Mouse (Mus musculus) stomach, postnatal 0 days (tissue): ENCODE measurements around the gene Por. TPM values are rescaled to one million over a fixed set of nuclear protein-coding genes. Genes with fewer than 3 reads are reported as not detected.
A peak's percentile ranks its signal among the peaks of the same experiment; 100 is the strongest.

Source experiments
- ATAC-seq: fragments of 200-750 bp; cut with Nextera tagmentation; 2 replicates; pipeline ENCODE4 v1.8.0; 2017; ENCODE audit not compliant: low FRiP score, low TSS enrichment
- DNase-seq: peaks from one replicate; pipeline ENCODE4 v3.0.0-alpha.2; 2016; ENCODE audit warnings: low spot score
- H3K27ac ChIP-seq: fragments of 300-500 bp; sonication (generic); replicated peaks from 2 replicates; pipeline ENCODE4 v1.5.1; 2014; ENCODE audit warnings: mild to moderate bottlenecking, control low read depth
- H3K27me3 ChIP-seq: fragments of 300-500 bp; sonication (generic); 2 replicates; pipeline ENCODE4 v1.6.1; 2014; ENCODE audit warnings: low read length; ENCODE audit not compliant: control insufficient read depth, insufficient read depth
- H3K36me3 ChIP-seq: fragments of 300-500 bp; sonication (generic); 2 replicates; pipeline ENCODE4 v1.6.1; 2014; ENCODE audit warnings: low read length, mixed read lengths; ENCODE audit not compliant: control insufficient read depth, insufficient read depth
- H3K4me1 ChIP-seq: fragments of 300-500 bp; sonication (generic); replicated peaks from 2 replicates; pipeline ENCODE4 v1.6.1; 2014; ENCODE audit warnings: antibody characterized with exemption; ENCODE audit not compliant: control insufficient read depth, insufficient read depth
- H3K4me2 ChIP-seq: fragments of 300-500 bp; sonication (generic); replicated peaks from 2 replicates; pipeline ENCODE4 v1.6.1; 2014; ENCODE audit warnings: low read depth, mild to moderate bottlenecking, control low read depth, moderate library complexity
- H3K4me3 ChIP-seq: fragments of 300-500 bp; sonication (generic); 2 replicates; pipeline ENCODE4 v1.5.1; 2014; ENCODE audit warnings: low read depth, low read length, control low read depth
- H3K9ac ChIP-seq: fragments of 300-500 bp; sonication (generic); 2 replicates; pipeline ENCODE4 v1.6.1; 2014; ENCODE audit warnings: mild to moderate bottlenecking, low read length, control low read depth, mixed read lengths
- H3K9me3 ChIP-seq: fragments of 300-500 bp; sonication (generic); 2 replicates; pipeline ENCODE4 v1.6.1; 2016; ENCODE audit warnings: low read length; ENCODE audit not compliant: control insufficient read depth
- CTCF ChIP-seq: IDR thresholded peaks from 2 replicates; pipeline ENCODE4 v1.5.1; 2016; ENCODE audit warnings: antibody characterized with exemption, low read depth, mild to moderate bottlenecking, moderate library complexity
- EP300 ChIP-seq: optimal IDR thresholded peaks from 2 replicates; pipeline ENCODE3; 2016; ENCODE audit warnings: antibody characterized with exemption
- WGBS: fragments of 180-500 bp; shearing (Covaris S2); extraction: QIAGEN DNeasy Blood & Tissue Kit; methylation state at CpG from one replicate; pipeline ENCODE4 v1.1.7; 2014; 5-methylcytosine and 5-hydroxymethylcytosine counted together
- polyA plus RNA-seq: library from polyadenylated mRNA; unstranded; fragments of >200 nt; fragmentation: Nextera tagmentation; extraction: Ambion mirVana; gene quantifications from 2 replicates; pipeline ENCODE4 v1.2.1, GENCODE M21; 2015

The Por gene
- polyA plus RNA-seq, 1 experiment from 2014 or later = 177 TPM

GRCm38 (mm10) chr5:135672509-135672908 lies 2.7 kb downstream of the Por start:
- no peak for DNase-seq
- TF ChIP-seq EP300 (no peak), CTCF (no peak)
- Histone ChIP-seq H3K27me3 (no peaks in the 10 kb centered on the region), H3K27ac (peak overlapping the region; percentile 63), H3K4me1 (no peaks in the 10 kb centered on the region), H3K4me3 (no peak overlapping the region), H3K36me3 (no peaks in the 10 kb centered on the region), H3K9me3 (no peaks in the 10 kb centered on the region), H3K9ac (no peak overlapping the region), H3K4me2 (no peak overlapping the region)
- WGBS = 52% methylated on average over 4 of the region's 4 CpGs
- no peak for ATAC-seq

- H3K27me3 ChIP-seq = no peaks in the 10 kb centered on the region
- H3K9me3 ChIP-seq = no peaks in the 10 kb centered on the region
- no peak overlapping the region for H3K4me2 ChIP-seq
- 52% methylated on average over 5 of the region's 5 CpGs for WGBS
- H3K4me3 ChIP-seq = no peak overlapping the region
- no peak overlapping the region for H3K9ac ChIP-seq
- H3K36me3 ChIP-seq = no peaks in the 10 kb centered on the region
- peak overlapping the region; percentile 63 for H3K27ac ChIP-seq
- DNase-seq = no peak
- no peaks in the 10 kb centered on the region for H3K4me1 ChIP-seq
- no peak for TF ChIP-seq CTCF
- no peak for ATAC-seq
These were observed 3.1 kb downstream of the Por start for GRCm38 (mm10) chr5:135672980-135673379.

DNA sequence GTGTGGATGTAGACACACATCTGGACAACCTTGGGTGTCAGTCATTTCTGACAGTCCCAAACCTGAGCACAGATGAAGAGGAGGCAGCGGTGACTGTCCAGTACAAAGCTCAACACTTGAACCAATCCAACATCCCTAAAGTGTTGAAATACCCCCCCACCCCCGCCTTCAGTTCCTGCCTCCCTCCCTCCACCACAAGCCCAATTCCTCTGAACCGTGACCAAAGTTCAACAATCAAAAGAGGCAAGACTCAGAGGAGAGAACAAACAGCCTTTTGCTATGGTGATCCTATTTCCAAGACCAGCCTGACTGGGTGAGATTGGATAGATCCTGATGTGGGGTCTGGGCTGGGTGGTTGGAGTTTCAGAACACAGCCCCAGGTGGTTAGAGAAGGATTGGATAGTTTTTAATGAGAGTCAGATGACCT lies 4.5 kb downstream of the Por start:
- ATAC-seq (peak; percentile 26), DNase-seq (no peak)
- H3K27me3 ChIP-seq = no peaks in the 10 kb centered on the region
- H3K9ac ChIP-seq = no peak overlapping the region
- no peaks in the 10 kb centered on the region for H3K4me1 ChIP-seq
- no peak overlapping the region for H3K27ac ChIP-seq
- H3K4me3 ChIP-seq = no peak overlapping the region
- TF ChIP-seq CTCF (no peak), EP300 (no peak)
- H3K4me2 ChIP-seq = no peak overlapping the region
- WGBS = 32% methylated on average over 2 of the region's 3 CpGs
- H3K9me3 ChIP-seq = no peaks in the 10 kb centered on the region
- H3K36me3 ChIP-seq = no peaks in the 10 kb centered on the region

- H3K9ac ChIP-seq = no peak overlapping the region; the same call in 1 of the 2 replicates
- H3K4me1 ChIP-seq = no peaks in the 10 kb centered on the region
- no peak overlapping the region for H3K4me3 ChIP-seq
- H3K27me3 ChIP-seq = no peaks in the 10 kb centered on the region
- no peaks in the 10 kb centered on the region for H3K36me3 ChIP-seq
- no peaks in the 10 kb centered on the region for H3K9me3 ChIP-seq
- WGBS = 3% methylated on average over 9 of the region's 11 CpGs
- no peak overlapping the region for H3K4me2 ChIP-seq
- DNase-seq (peak; percentile 87), ATAC-seq (peak; percentile 80)
- TF ChIP-seq CTCF (no peak), EP300 (no peak)
- no peak overlapping the region for H3K27ac ChIP-seq
These were observed 5.0 kb downstream of the Por start for GRCm38 (mm10) chr5:135674821-135675220.

DNA sequence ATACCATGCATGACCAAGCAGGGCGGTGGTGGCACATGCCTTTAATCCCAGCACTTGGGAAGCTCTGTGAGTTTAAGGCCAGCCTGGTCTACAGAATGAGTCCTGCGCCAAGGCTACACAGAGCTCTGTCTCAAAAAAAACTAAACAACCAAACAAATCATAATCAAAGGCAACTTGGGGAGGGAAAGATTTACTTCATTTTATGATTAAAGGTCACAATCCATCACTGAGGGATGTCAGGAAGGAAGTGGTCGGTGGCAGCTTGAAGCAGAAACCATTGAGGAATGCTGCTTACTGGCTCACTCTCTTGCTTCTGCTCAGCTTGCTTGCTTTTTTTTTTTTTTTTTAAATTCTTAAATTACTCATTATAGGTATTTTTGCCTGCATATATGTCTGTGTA lies 6.9 kb downstream of the Por start:
- TF ChIP-seq CTCF (no peak), EP300 (no peak)
- Histone ChIP-seq H3K9me3 (no peaks in the 10 kb centered on the region), H3K4me1 (no peaks in the 10 kb centered on the region), H3K36me3 (no peaks in the 10 kb centered on the region), H3K4me3 (no peak overlapping the region), H3K27me3 (no peaks in the 10 kb centered on the region), H3K9ac (no peak overlapping the region), H3K27ac (no peak overlapping the region), H3K4me2 (no peak overlapping the region)
- DNase-seq (no peak), ATAC-seq (no peak)
- 58% methylated on average over 3 of the region's 3 CpGs for WGBS

GRCm38 (mm10) chr5:135677251-135677650 lies 7.4 kb downstream of the Por start:
- DNase-seq (no peak), ATAC-seq (no peak)
- Histone ChIP-seq H3K27me3 (no peaks in the 10 kb centered on the region), H3K27ac (no peak overlapping the region), H3K4me1 (no peaks in the 10 kb centered on the region), H3K9ac (no peak overlapping the region), H3K9me3 (no peaks in the 10 kb centered on the region), H3K4me2 (no peak overlapping the region), H3K36me3 (no peaks in the 10 kb centered on the region), H3K4me3 (no peak overlapping the region)
- 52% methylated on average over 2 of the region's 2 CpGs for WGBS
- no peak for TF ChIP-seq CTCF
- no peak for TF ChIP-seq EP300
